Mouse (Mus musculus): ENCODE results near the gene Dna2.

Gene Dna2

DNA sequence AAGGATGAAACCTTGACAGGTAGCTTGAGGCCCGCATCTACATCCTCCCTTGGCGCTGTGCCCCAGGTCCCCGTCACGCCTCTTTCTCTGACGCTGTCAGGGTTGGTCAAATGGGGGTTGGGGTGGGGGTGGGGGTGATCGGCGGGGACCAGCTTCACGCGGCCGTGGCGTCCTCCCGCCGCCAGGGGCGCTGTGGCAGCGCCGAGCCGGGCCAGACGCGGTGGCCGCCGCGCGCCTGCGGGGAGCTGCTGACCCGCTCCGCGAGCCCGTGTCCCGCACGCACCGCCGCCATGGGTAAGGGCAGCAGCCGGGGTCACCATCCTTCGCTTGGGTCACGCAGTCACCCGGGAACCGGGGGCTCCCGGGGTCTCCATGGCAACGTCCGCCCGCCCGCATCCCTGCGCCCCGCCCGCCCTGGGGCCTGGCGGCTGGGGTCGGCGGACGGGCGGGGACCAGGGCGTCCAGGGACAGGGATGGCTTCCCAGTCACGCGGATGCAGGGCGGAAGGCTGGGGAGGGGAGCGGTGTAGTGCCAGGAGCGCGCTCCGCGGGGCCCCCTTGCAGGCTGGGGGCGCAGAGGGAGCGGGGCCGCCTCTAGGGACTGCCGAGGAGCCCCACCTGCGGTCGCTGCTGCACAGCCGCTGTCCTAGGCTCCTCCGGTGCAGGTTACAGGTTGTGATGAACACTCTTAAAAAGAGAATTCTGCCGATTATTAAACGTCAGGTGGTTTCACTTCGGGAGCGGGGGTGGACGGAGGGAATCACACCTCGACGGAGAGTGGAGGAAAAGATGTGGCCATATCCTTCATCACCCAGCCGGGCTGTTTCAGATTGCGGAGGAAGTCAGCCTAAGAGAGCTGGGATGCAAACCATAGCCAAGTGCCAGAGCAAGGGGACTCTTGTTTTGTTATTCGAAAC is 33.5 kb downstream of the Dna2 start, which contains the start of gene Rufy2:
Rufy2 (plus strand) TSS at position 185 of the 916 bp plus-strand sequence.
- peak; percentile 78 to 81 for DNase-seq (ENCODE audit: low spot score in 2 of 2)

- DNase-seq (ENCODE audit: low spot score in 2 of 2) = no peak
Measured at GRCm38 (mm10) chr10:62984072-62984471, 37.2 kb downstream of the Dna2 start.

- peak; percentile 11 to 16 for DNase-seq (ENCODE audit: low spot score in 2 of 2)
Measured at GRCm38 (mm10) chr10:62984495-62984894, 37.7 kb downstream of the Dna2 start.

GRCm38 (mm10) chr10:62987341-62987740 is 40.5 kb downstream of the Dna2 start:
- no peak for DNase-seq (ENCODE audit: low spot score in 2 of 2)

DNA sequence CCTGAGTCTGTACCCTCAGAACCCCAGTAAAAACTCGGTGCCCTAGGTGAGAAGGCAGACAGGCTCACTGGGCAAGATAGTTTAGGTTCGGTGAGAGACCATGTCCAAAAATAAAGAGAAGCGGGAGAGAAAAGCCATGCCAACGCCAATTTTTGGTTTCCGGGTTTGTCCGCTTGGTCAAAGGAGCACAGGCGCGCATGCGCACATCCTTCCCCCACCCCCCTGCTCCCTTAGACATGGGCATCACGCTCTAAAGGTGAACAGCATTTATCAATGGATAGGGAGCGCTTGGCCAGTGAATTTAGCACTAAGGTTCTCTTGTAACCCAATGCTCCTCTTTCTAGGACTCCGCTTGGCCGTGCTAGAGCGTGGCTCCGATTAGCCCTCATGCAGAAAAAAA is 43.8 kb downstream of the Dna2 start:
- DNase-seq (ENCODE audit: low spot score in 2 of 2) = no peak

DNA sequence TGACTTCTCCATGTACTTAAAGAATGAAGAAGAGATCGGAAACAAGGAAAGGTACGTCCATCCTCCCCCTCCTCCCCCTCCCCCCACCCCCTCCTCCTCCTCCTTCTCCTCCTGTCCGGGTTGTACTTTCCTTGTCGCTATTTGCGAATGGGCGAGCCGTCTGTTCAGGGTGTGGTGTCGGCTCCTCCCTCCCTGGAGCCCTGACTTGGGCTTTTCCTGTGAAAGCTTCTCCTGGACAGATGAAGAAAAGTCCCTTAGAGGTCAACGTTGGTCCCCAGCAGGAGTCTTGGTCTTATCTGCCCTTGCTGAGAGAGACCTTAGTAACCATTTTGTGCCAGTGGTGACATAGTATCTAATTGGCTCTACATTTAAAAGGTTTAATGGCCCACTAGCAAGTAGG is 47.2 kb downstream of the Dna2 start:
- no peak for DNase-seq (ENCODE audit: low spot score in 2 of 2)

- no peak for DNase-seq (ENCODE audit: low spot score in 2 of 2)
Measured at GRCm38 (mm10) chr10:63000584-63000983, 53.8 kb downstream of the Dna2 start.

DNA sequence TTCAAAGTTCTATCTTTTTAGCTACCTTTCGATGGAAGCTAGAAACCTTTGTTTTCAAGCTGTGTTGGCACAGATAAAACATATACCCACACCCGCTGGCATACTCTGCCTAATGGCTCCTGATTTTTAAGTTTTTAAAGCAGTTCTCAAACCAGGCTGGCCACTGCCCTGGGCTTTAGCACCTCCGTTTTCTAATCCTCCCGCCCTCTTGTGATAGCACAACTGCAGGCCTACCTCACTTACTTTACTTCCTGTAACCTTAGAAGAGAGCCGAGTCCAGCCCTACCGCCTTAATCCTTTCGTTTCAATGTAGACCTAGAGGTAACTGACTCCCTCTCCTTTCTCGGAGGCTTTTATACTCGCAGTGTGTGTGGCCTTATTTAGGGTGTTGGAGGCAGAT is 56.4 kb downstream of the Dna2 start:
- DNase-seq (ENCODE audit: low spot score in 2 of 2) = no peak

GRCm38 (mm10) chr10:63004556-63004955 is 57.7 kb downstream of the Dna2 start:
- no peak for DNase-seq (ENCODE audit: low spot score in 2 of 2)

- DNase-seq (ENCODE audit: low spot score in 2 of 2) = no peak
Measured at GRCm38 (mm10) chr10:63008193-63008592, 61.4 kb downstream of the Dna2 start.

DNA sequence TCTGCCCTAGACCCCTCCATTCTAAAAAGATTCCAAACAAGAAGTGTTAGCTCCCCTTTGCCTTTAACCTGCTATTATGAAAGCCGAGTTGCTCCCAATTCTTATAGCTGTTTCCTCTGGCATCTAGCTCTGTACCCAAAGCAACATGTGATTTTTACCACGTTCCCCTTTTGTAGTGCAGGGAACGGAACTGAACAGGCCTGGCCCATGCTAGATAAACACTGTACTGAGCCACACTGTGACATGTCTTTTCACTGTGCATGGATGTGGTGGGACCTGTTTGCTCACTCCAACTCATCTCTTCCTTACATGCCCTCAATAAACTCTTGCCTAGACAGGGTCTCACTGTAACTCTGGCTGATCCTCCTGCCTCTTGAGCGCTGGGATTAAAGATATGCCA is 63.4 kb downstream of the Dna2 start:
- no peak for DNase-seq (ENCODE audit: low spot score in 2 of 2)

DNA sequence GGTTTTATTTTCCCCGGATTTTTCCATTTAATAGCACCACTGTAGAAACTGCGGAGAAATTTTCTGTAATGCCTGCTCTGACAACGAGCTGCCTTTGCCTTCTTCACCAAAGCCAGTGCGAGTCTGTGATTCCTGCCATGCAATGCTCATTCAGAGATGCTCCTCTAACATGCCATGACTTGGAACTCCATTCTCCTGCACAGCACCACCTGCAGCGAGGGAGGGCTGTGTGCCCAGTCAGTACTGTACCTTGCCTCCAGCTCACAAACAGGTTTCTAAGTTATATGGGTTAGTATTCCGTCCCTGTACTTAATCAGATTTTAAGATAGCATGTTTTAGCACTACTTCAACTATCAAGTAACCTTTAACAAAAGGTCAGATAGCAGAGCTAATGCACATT is 64.7 kb downstream of the Dna2 start:
- no peak for DNase-seq (ENCODE audit: low spot score in 2 of 2)

- no peak for DNase-seq (ENCODE audit: low spot score in 2 of 2)
Measured at GRCm38 (mm10) chr10:63013476-63013875, 66.7 kb downstream of the Dna2 start.

GRCm38 (mm10) chr10:63014168-63014567 is 67.3 kb downstream of the Dna2 start:
- DNase-seq (ENCODE audit: low spot score in 2 of 2) = no peak

GRCm38 (mm10) chr10:63019304-63019703 is 72.5 kb downstream of the Dna2 start:
- DNase-seq (ENCODE audit: low spot score in 2 of 2) = no peak

- DNase-seq (ENCODE audit: low spot score in 2 of 2) = no peak
Measured at GRCm38 (mm10) chr10:63021702-63022101, 74.9 kb downstream of the Dna2 start.

GRCm38 (mm10) chr10:63022541-63023120 is 75.8 kb downstream of the Dna2 start:
- DNase-seq (ENCODE audit: low spot score in 2 of 2) = no peak

- DNase-seq (ENCODE audit: low spot score in 2 of 2) = peak; percentile 70 to 71
Measured at GRCm38 (mm10) chr10:63023121-63023748, 76.4 kb downstream of the Dna2 start.

Measured in heart, adult 9 months (tissue).